Mouse (Mus musculus): ENCODE results near the gene Tbl1x.

DNA sequence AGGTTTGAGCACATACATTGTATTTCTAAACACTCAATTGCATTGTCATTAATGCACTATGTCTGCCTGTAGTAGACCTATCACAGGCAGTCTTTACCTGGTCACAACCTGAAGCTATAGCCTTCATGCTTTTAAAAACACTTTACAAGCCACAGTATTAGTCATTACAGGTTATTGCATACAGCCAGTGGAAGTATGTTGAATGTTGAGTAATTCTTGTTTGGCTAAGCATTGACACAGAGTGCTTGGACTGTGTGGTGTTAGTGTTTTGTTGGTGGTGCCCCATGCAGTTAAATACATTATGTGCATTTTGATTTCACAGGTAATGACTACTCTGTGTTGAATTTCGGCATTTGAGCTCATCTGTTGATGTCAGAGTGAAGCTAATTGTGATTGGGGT, 45.2 kb downstream of the Tbl1x start:
- TF ChIP-seq CTCF (conservative IDR thresholded peaks at IDR 0.05; ENCODE audit: insufficient read depth, insufficient read length, low read depth, low read length) (no peak), POLR2A (IDR thresholded peaks at IDR 0.05; ENCODE audit: low read depth, low read length) (no peak)
